Mouse (Mus musculus) gonadal fat pad, adult 2 months (tissue): ENCODE results near the gene Gcnt7. TPM values are rescaled to one million over a fixed set of nuclear protein-coding genes. Genes with fewer than 3 reads are reported as not detected.

Source experiments
- DNase-seq: peaks from one replicate; pipeline ENCODE4 v3.0.0-alpha.2; 2012; ENCODE audit warnings: low read depth
- polyA plus RNA-seq: library from polyadenylated mRNA; depleted of rRNA; stranded (reverse); fragments of >200 nt; gene quantifications from 2 replicates; pipeline ENCODE4 v1.2.3, GENCODE M21; 2012; rRNA removed

Gene Gcnt7
- polyA plus RNA-seq, 1 experiment = not detected

DNA sequence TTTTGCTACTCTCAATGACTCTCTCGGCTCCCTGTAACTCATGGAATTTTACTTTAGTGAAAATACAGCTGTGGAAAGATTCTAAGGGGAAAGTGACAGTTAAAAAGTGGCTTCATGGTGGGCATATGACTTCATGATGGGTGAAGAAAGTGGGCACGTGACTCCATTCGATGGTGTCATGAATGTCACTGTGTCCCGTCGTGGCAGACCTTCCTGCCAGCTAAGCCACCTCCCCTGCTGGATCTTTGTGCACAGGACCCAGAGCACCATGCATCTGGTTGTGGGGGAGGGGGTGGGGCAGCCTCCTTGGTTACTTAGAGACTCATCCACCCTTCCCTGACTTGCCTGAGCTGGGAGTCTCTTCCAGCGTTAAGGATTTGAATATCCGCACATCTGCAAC lies 54.2 kb downstream of the Gcnt7 start:
- DNase-seq = no peak

DNA sequence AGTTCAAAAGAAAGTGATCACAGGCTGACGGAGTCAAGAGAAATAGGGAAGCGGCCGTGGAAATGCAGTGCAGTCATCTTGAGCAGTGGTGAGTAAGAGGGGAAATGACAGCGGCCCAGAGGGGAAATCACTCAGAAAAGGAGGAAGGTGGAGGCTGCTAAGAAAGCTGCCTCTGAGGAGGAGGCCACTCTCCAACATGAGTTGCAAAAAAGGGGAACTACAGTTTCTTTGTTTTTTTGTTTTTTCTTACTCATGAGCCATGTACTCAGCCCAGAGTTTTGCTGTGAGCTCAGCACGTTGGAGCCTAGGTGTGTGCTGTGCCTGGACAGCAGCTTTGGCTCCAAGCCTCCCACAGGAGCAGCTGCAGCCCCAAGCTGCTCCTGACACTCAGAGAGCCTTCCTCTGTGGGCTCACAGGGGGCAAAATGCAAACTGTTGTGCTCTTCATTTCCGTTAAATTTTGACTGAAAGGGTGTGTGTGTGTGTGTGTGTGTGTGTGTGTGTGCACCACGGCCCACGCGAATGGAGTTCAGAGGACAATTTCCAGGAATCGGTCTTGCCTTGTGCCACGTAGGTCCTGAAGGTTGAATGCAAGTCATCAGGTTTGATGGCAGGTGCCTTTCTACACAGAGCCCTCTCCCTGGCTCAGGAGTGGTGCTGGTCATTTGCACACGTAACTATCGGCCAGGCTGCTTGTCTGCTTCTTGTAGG lies 57.1 kb downstream of the Gcnt7 start:
- no peak for DNase-seq

Other genes starting within 250 kb of the Gcnt7 start
- not detected in 2 replicates for gene Mc3r, start 210.1 kb downstream of the Gcnt7 start, polyA plus RNA-seq
- 15.4 and 20.1 TPM in 2 replicates for gene Fam210b, start 113.0 kb downstream of the Gcnt7 start, polyA plus RNA-seq
- gene Aurka, start 88.1 kb downstream of the Gcnt7 start, polyA plus RNA-seq = 2.6 TPM in 2 replicates
- gene Cstf1, start 87.9 kb downstream of the Gcnt7 start, polyA plus RNA-seq = 31.3 and 32.2 TPM in 2 replicates
- gene Cass4, start 64.8 kb downstream of the Gcnt7 start, polyA plus RNA-seq = 0.93 and 1.3 TPM in 2 replicates
- 54.8 and 61.1 TPM in 2 replicates for gene Rtf2, start 18.0 kb downstream of the Gcnt7 start, polyA plus RNA-seq
- 0.23 and 0.55 TPM in 2 replicates for gene Fam209, start 13.9 kb upstream of the Gcnt7 start, polyA plus RNA-seq
- gene Tfap2c, start 91.0 kb upstream of the Gcnt7 start, polyA plus RNA-seq = 2.7 and 3.6 TPM in 2 replicates